Mouse (Mus musculus): ENCODE data around the gene Tespa1. TPM values are rescaled to one million over a fixed set of nuclear protein-coding genes. Genes with fewer than 3 reads are reported as not detected.
"Not testable (repeated sequence)": the region's sequence is repeated elsewhere in the genome, so short reads cannot be mapped to it uniquely, and the experiment has no call there.

Tespa1 gene
- total RNA-seq, 2 experiments from 2014 or later: 0.66 to 0.77 TPM

DNA sequence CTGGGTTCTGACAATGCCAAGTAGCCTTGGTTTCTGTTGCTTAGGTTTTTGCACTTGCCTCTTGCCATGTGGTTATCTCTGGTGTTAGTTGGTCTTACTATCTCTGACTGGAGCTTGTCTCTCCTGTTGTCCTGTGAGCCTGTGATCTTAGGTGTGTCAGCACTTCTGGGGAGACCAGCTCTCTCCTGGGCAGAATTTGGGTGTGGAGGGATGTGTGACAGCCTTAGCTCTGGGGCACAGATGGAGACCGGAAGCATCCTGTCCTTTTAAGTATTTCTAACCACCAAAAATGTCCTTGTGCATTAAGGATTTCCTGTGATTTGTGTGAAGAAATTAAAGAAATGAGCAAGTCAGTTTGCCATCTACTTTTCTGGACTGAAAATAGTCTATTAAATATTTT lies 21.4 kb downstream of the Tespa1 start:
- no peak for DNase-seq (ENCODE audit: low spot score in 2 of 2)

- no peak for DNase-seq (ENCODE audit: low spot score in 2 of 2)
Observed at GRCm38 (mm10) chr10:130363438-130364164, 40.9 kb downstream of the Tespa1 start.

DNA sequence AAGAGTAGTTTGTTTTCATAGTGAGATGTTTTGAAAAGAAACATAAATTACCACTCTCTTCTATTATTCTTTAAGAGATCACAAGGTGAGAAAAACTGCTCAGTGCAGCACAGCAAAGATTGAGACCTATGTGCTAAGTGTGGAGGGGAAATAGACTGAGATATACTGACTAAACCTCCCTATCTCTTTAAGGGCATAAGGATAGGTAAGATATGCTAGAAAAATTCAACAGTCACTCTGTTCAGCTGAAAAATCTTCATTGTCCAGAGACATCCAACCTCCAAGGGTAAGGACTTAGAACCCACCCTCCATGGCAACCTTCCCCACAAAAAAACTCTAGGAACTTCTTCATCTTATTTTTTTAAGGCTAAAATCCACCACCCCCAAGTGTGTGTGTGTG lies 42.1 kb downstream of the Tespa1 start:
- no peak for DNase-seq (ENCODE audit: low spot score in 2 of 2)

DNA sequence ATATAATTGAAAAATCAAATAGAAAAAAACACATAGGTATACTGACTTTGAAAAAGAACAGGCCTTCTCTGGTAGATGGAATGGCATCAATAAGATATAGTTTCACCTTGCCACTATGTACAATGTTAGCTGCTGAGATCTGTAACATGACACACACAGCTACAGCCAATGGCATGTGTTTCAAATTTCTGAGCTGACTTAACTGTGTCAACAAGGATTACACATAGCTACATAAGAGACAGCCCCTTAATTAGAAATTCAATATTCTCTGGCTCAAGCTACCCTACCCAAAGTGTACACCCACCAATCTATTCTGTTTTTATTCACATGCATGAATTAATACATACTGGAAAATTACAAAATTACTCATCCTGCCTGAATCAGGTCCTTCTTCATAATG lies 45.7 kb downstream of the Tespa1 start:
- DNase-seq (ENCODE audit: low spot score in 2 of 2): no peak

GRCm38 (mm10) chr10:130370005-130370682 lies 47.5 kb downstream of the Tespa1 start:
- no peak for DNase-seq (ENCODE audit: low spot score in 2 of 2)

- DNase-seq (ENCODE audit: low spot score in 2 of 2): no peak
Observed at GRCm38 (mm10) chr10:130371644-130372043, 49.0 kb downstream of the Tespa1 start.

DNA sequence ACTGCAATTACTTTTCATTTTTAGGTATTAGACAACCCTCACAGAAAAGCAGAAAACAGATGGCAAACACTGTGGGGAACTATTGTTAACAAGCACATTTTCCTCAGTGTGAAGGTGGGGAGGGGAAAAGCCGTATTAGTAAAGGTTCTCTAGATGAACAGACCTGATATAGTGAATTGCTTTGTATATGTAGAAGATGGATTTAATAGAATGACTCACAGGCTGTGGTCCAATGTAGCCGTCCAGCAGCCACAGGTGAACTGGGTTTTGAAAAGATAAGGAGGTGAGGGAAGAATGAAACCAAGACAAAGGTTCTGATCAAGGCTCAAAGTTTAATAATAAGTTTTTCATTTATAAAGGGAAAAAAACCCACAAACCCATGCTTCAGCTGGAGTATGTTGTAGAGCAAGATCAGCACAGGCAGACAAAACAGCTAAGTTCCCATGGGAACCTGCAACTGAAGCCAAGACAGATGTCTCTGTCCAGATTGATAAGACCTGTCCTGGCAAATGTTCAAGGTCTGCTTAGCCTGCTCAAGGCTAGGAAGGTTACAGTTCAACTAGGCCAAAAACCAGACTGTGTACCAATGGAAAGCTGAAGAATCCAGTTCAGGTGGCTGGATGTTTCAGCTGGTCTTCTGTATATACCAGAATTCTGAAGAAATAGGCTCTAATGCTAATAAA lies 50.0 kb downstream of the Tespa1 start:
- no peak for DNase-seq (ENCODE audit: low spot score in 2 of 2)

DNA sequence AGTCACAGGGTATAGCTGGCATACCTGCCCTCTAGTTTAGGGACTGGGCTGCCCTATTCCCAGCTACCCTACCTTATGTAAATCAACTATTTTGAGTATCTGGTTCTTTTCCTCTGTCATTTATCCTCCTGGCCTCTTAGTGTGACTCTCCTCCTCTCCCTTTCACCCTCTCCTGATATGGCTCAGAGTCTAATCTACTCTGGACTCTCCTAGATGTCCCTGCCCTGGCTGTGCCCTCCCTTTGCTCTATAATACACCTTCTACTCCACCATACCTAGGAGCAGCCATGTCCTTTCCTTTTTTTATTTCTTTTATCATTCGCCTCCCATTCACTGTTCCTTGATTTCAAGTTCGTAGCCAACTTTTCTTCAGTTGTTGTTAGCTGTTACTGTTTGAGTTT lies 52.5 kb downstream of the Tespa1 start:
- DNase-seq (ENCODE audit: low spot score in 2 of 2): no peak

DNA sequence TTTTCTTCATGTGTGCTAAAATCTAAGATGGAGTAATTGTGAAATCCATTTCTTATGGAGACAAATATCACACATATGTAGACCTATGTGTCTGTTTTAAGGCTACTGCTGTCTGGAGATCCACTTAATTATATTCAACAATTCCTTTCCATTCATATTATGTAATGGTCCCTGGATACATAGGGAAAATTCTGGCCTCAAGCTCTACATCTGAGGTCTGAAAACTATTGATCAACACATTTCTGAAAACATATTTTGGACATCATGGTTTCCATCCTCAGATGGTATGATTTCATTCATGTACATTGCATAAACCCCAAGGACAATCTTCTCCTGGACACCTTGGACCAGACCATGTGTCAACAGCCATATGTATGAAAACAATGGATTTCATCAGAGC lies 71.6 kb downstream of the Tespa1 start, which contains the start of gene Vmn2r84:
TSS of gene Vmn2r84 (minus strand) at position 101 of the 400 bp plus-strand sequence.
- no peak for DNase-seq (ENCODE audit: low spot score in 2 of 2)

- not testable (repeated sequence) for DNase-seq (ENCODE audit: low spot score in 2 of 2)
Observed at GRCm38 (mm10) chr10:130412167-130412698, 89.6 kb downstream of the Tespa1 start.

Other genes with a start within 250 kb of the Tespa1 start
- not detected for gene Olfr823, start 207.5 kb upstream of the Tespa1 start, total RNA-seq (2021)
- gene Olfr824, start 192.9 kb upstream of the Tespa1 start, total RNA-seq (2021): not detected
- not detected for gene Olfr825, start 156.1 kb upstream of the Tespa1 start, total RNA-seq (2021)
- gene Olfr826, start 138.7 kb upstream of the Tespa1 start, total RNA-seq (2021): not detected
- not detected for gene Olfr827, start 108.5 kb upstream of the Tespa1 start, total RNA-seq (2021)
- 1 to 10 TPM in 1 of 2 experiments, under 1 TPM in 1; 0.33 to 1.7 TPM for gene Neurod4, start 42.6 kb upstream of the Tespa1 start, total RNA-seq (2021)
- gene Vmn2r84, start 71.5 kb downstream of the Tespa1 start, total RNA-seq (2021): not detected
- gene Vmn2r85, start 106.8 kb downstream of the Tespa1 start, total RNA-seq (2021): not detected
- gene Vmn2r86, start 133.2 kb downstream of the Tespa1 start, total RNA-seq (2021): not detected
- gene Vmn2r87, start 174.5 kb downstream of the Tespa1 start, total RNA-seq (2021): not detected

Measured in adrenal gland, adult 18-20 months (tissue).